Mouse (Mus musculus) thymus, adult 2 months (tissue): Measurements from ENCODE around the gene Hadhb. TPM values are rescaled to one million over a fixed set of nuclear protein-coding genes. Genes with fewer than 3 reads are reported as not detected.

Experiments used
- DNase-seq: peaks from one replicate; pipeline ENCODE4 v3.0.0; 2021
- H3K27ac ChIP-seq: fragments of 200-500 bp; 2 replicates; pipeline ENCODE4 v1.5.1; 2012; ENCODE audit warnings: low read length, control low read depth; ENCODE audit not compliant: control insufficient read depth, insufficient read depth
- H3K27me3 ChIP-seq: fragments of 200-500 bp; 2 replicates; pipeline ENCODE4 v1.6.1; 2012; ENCODE audit warnings: mild to moderate bottlenecking, low read length, moderate library complexity, mixed read lengths; ENCODE audit not compliant: control insufficient read depth, insufficient read depth
- H3K36me3 ChIP-seq: fragments of 200-500 bp; 2 replicates; pipeline ENCODE4 v1.6.1; 2012; ENCODE audit warnings: mild to moderate bottlenecking, low read length, moderate library complexity; ENCODE audit not compliant: control insufficient read depth, insufficient read depth
- H3K4me1 ChIP-seq: fragments of 200-500 bp; replicated peaks from 2 replicates; pipeline ENCODE4 v1.6.1; 2012; ENCODE audit warnings: low read length; ENCODE audit not compliant: control insufficient read depth, insufficient read depth
- H3K4me3 ChIP-seq: fragments of 200-500 bp; 2 replicates; pipeline ENCODE4 v1.5.1; 2012; ENCODE audit warnings: mild to moderate bottlenecking, low read length, control low read depth, moderate library complexity; ENCODE audit not compliant: control insufficient read depth, insufficient read depth
- CTCF ChIP-seq: fragments of 200-500 bp; IDR thresholded peaks from 2 replicates; pipeline ENCODE4 v1.5.1; 2012; ENCODE audit warnings: mild to moderate bottlenecking, control low read depth, low read length, moderate library complexity, borderline replicate concordance; ENCODE audit not compliant: control insufficient read depth, poor library complexity, insufficient read depth; ENCODE audit errors: extremely low read depth
- POLR2A ChIP-seq: fragments of 200-500 bp; IDR thresholded peaks from 2 replicates; pipeline ENCODE4 v1.6.1; 2012; ENCODE audit warnings: mild to moderate bottlenecking, low read length, control low read depth, moderate library complexity; ENCODE audit not compliant: control insufficient read depth, poor library complexity, insufficient read depth; ENCODE audit errors: extremely low read depth
- WGBS: fragments of 180-500 bp; shearing (Covaris S2); methylation state at CpG from one replicate; pipeline ENCODE4 v1.1.7; 2018; 5-methylcytosine and 5-hydroxymethylcytosine counted together
- polyA plus RNA-seq: library from polyadenylated mRNA; depleted of rRNA; stranded (reverse); fragments of >200 nt; gene quantifications from 2 replicates; pipeline ENCODE4 v1.2.3, GENCODE M21; 2012

Gene Hadhb
- polyA plus RNA-seq, 1 experiment, result 140 TPM

- H3K27me3 ChIP-seq, result no peaks in the 10 kb centered on the region
- no peak for TF ChIP-seq POLR2A
- no peak for TF ChIP-seq CTCF
- H3K36me3 ChIP-seq, result peaks cover 67% of the 10 kb centered on the region
- DNase-seq, result no peak
- no peaks in the 10 kb centered on the region for H3K4me1 ChIP-seq
- no peak overlapping the region for H3K27ac ChIP-seq
- WGBS, result 86% methylated on average over 4 of the region's 4 CpGs
- H3K4me3 ChIP-seq, result no peak overlapping the region
Observed at GRCm38 (mm10) chr5:30138193-30138592, 16.9 kb upstream of the Hadhb start.

- H3K36me3 ChIP-seq, result peaks cover 55% of the 10 kb centered on the region
- no peaks in the 10 kb centered on the region for H3K4me1 ChIP-seq
- no peak for DNase-seq
- no peak overlapping the region for H3K4me3 ChIP-seq
- TF ChIP-seq CTCF, result no peak
- TF ChIP-seq POLR2A, result no peak
- H3K27me3 ChIP-seq, result no peaks in the 10 kb centered on the region
- 93% methylated on average over 6 of the region's 6 CpGs for WGBS
- H3K27ac ChIP-seq, result no peak overlapping the region
Observed at GRCm38 (mm10) chr5:30146526-30146925, 8.5 kb upstream of the Hadhb start.

- DNase-seq, result no peak
- Histone ChIP-seq H3K4me3 (no peak overlapping the region), H3K27me3 (no peaks in the 10 kb centered on the region), H3K4me1 (no peaks in the 10 kb centered on the region), H3K36me3 (peaks cover 38% of the 10 kb centered on the region), H3K27ac (no peak overlapping the region)
- WGBS, result 88% methylated on average over 5 of the region's 5 CpGs
- TF ChIP-seq POLR2A (no peak), CTCF (no peak)
Observed at GRCm38 (mm10) chr5:30148133-30148920, 6.7 kb upstream of the Hadhb start.

- Histone ChIP-seq H3K4me3 (no peak overlapping the region), H3K36me3 (peaks cover 3% of the 10 kb centered on the region), H3K27me3 (no peaks in the 10 kb centered on the region), H3K4me1 (no peaks in the 10 kb centered on the region), H3K27ac (no peak overlapping the region)
- no peak for TF ChIP-seq CTCF
- TF ChIP-seq POLR2A, result no peak
- 90% methylated on average over 4 of the region's 4 CpGs for WGBS
- no peak for DNase-seq
Observed at GRCm38 (mm10) chr5:30152007-30152406, 3.0 kb upstream of the Hadhb start.

- no peak for DNase-seq
- no peak for TF ChIP-seq CTCF
- TF ChIP-seq POLR2A, result no peak
- Histone ChIP-seq H3K4me3 (no peak overlapping the region), H3K4me1 (no peaks in the 10 kb centered on the region), H3K27me3 (no peaks in the 10 kb centered on the region), H3K27ac (no peak overlapping the region), H3K36me3 (no peaks in the 10 kb centered on the region)
- 89% methylated on average over 1 of the region's 1 CpGs for WGBS
Observed at GRCm38 (mm10) chr5:30152413-30152812, 2.6 kb upstream of the Hadhb start.

GRCm38 (mm10) chr5:30153222-30153621, 1.8 kb upstream of the Hadhb start:
- DNase-seq, result no peak
- Histone ChIP-seq H3K36me3 (no peaks in the 10 kb centered on the region), H3K27ac (no peak overlapping the region), H3K4me1 (no peaks in the 10 kb centered on the region), H3K27me3 (no peaks in the 10 kb centered on the region), H3K4me3 (no peak overlapping the region)
- TF ChIP-seq POLR2A (no peak), CTCF (no peak)
- 94% methylated on average over 2 of the region's 2 CpGs for WGBS
